Mouse (Mus musculus) mouse trophoblast stem cell (cell line): ENCODE measurements around the gene Olfr325.
"Not testable (repeated sequence)": the region's sequence is repeated elsewhere in the genome, so short reads cannot be mapped to it uniquely, and the experiment has no call there.

Source experiments
- in situ Hi-C, 2 experiments: fragments of 300-500 bp; cut with MseI, MboI; formaldehyde crosslinking; loops; 2 replicates in 1 of 2; 3 replicates in 1 of 2; pipeline ENCODE4 v1.15.1; 2025

Olfr325 gene

DNA sequence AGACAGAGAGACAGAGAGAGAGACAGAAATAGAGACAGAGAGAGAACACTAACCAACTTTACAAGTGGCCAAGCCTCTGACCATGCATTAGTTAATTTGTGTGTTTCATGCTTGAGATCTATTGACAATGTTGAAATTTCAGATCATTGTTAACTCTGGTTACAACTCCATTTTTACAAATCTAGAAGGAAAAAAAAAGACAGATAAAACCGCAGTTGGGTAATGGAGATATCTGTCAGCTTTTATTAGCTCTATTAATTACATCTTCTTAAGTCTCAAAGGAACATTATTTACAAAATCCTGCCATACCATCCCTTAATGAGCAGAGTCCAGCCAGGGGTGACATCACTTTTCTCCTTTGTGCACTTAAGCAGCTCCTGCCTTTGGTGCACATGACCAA lies at the start of gene Olfr325:
Gene Olfr325, plus strand, starts transcription at position 301 of the 400 bp plus-strand sequence.
- in situ Hi-C loops, result no loop called here

DNA sequence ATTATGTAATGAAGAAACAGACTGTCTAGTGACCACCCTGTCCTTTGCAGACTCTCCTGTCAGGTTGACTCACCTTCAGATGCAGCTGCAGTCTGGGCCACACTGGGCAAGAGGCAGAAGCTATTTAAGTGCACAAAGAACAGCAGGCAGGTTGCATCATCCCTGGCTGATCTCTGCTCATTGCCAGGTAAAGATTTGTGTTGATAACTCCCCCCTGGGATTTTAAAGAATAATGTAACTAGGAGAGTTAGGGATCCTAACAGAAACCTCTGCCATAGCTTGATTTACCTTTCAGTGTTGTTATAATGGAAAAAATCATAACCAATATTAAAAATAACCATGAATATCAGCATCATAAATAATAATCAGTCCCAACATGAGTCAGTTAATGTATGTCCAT lies 42.8 kb upstream of the Olfr325 start, which contains the start of gene Olfr330:
Gene Olfr330, minus strand, starts transcription at position 101 of the 400 bp plus-strand sequence.
- in situ Hi-C loops, result not testable (repeated sequence)

DNA sequence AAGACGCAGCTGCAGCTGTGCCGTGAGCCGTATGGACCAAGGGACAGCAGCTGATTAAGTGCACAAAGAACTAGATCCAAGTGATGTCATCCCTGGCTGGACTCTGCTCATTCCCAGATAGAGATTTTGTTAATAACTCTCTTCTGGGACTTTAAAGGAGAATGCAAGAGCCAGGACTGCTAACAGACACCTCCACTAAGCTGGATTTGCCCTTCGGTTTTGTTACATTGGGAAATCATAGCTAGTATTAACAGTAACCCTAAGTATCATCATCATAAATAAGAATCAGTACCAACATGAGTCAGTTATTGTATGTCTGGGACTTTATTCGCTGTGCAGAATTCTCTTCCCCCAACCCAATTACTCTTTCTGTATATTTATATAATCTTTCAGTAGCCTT lies 31.2 kb upstream of the Olfr325 start, which contains the start of gene Olfr329-ps:
Gene Olfr329-ps, minus strand, starts transcription at position 101 of the 400 bp plus-strand sequence.
- in situ Hi-C loops, result no loop called here

DNA sequence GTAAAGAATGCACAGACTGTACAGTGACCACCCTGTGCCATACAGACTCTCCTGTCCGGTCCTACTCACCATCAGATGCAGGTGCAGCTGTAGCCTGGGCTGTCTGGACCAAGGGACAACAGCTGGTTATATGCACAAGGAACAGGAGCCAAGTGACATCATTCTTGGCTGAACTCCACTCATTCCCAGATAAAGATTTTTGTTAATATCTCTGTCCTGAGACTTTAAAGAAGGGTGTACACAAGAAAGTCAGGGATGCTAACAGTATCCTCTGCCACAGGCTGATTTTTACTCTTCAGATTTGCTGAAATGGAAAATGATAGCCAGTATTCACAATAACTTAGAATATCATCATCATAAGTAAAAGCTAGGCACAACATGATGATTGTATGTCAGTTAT lies 22.0 kb upstream of the Olfr325 start, which contains the start of gene Olfr328:
Gene Olfr328, minus strand, starts transcription at position 101 of the 400 bp plus-strand sequence.
- in situ Hi-C loops, result no loop called here

DNA sequence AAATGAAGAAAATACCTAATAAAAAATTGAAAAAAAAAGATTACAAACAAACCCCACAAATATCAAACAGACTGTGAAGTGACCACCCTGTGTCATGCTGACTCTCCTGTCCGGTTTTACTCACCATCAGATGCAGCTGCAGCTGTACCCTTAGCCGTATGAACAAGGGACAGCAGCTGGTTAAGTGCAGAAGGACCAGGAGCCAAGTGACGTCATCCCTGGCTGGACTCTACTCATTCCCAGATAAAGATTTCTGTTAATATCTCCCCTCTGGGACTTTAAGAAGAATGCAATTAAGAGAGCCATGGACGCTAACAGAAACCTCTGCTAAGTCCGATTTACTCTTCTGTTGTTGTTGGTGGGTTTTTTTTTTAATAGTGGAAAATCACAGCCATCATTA lies 7.1 kb upstream of the Olfr325 start, which contains the start of gene Olfr224:
Gene Olfr224, minus strand, starts transcription at position 149 of the 400 bp plus-strand sequence.
- in situ Hi-C loops, result no loop called here

DNA sequence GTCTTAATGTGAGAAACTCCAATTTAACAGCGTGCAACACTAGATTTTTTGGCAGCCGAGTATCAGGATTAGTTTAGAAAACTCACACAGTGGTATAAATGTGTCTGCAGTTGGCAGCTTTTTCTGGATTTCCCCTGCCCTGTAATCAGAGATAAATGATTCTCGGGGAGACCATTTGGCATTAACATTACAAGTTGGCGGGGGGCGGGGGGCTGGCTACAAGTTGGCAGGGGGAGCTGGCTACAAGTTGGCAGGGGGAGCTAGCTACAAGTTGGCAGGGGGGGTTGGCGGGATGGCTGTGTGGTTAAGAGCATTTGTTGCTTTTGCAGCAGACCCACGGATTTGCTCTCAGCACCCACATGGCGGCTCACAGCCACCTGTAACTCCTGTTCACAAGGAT lies 1.1 kb downstream of the Olfr325 start:
- in situ Hi-C loops, result no loop called here

DNA sequence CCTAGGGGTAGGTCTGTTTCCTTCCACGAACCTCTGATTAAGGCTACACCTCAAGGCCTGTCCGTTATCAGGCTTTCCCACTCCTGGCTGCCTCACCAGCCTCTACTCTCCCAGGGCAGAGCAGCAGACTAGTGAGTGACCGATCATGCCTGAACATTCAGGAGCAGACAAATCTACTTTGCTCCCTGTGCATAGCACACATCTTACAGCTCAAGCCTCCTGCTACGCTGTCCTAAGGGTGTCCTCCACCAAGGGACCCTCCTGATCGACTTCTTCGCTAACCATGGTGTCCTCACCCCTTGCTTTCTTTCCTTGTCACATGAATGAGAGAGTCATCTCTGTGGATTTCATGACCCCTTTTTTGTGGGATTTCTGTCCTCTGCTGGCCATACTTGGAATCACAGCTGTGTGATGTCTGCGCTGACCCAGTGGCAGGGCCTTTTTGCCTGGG lies 10.4 kb downstream of the Olfr325 start:
- in situ Hi-C loops, result no loop called here

DNA sequence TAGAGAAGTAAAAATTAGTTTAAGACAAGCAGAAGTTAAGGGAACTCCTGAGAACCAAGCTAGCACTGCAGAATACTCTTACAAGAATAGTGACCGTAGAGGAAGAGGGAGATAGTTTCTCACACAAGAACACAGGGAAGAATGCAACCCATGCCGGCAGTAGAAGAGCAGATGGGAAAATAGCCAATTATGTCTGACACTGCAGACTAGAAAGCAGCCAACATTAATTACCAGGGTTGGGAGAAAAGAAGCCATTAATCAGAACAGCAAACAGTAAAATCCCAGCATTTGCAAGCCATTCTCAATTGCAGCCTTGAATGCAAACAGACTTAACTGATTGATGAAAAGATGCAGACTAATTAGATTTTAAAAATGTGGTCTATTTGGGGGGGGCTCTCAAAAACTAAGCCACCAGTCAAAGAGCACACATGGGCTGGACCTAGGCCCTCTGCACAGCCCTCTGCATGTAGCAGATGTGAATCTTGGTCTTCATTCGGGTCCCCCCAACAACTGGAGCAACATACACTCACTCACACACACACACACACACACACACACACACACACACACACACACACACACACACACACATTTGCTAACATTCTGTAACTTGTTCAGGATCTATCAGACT lies 11.2 kb downstream of the Olfr325 start:
- in situ Hi-C loops, result no loop called here

DNA sequence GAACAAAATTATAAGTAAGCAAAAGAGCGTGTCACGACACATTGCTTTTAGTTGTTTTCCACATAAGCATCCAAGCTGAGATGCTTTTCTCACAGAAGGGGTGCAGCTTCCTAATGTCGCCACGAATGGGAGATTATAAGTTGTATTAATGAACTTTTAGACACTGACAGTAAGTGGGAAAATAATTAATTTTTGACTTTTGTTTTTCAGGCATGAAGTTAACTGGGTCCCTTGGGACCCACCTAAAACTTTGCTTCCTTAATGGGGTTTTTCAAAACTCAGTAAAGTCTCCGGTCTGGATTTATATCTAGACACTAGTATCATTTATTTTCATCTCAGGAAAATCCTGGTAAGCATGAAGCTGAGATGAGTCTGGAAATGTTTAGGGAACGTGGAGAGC lies 17.3 kb downstream of the Olfr325 start, which contains the start of gene Olfr324:
Gene Olfr324, plus strand, starts transcription at position 301 of the 400 bp plus-strand sequence.
- in situ Hi-C loops, result no loop called here

DNA sequence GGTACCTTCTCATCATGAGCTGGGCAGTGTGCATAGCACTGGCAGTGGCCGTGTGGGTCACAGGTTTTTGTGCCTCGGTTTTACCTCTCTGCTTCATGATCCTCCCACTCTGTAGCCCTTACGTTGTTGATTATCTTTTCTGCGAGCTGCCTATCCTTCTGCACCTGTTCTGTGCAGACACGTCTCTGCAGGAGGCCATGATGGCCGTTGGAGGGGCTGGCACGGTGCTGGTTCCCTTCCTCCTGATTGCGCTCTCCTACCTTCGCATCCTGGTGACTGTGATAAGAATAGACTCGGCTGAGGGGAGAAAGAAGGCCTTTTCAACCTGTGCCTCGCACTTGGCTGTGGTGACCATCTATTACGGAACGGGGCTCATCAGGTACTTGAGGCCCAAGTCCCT lies 20.3 kb downstream of the Olfr325 start:
- in situ Hi-C loops, result no loop called here

DNA sequence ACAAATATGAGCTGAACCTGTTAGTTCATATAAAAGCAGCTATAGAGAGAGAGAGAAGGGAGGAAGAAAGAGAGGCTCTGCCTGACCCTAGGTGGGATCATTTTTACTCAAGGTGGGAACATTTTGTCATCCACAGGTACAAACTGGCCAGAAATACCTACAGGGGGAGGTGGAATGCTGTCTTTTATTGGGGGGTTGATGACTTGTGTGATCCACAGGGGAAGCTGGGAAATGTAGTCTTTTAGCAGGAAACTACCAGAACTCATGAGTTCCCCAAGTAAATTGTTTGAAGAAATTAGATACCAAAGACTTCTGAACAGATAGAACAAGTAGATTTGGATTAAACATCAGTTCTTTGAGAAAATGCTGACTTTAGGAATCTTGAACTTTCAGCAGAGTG lies 24.5 kb downstream of the Olfr325 start:
- in situ Hi-C loops, result no loop called here

DNA sequence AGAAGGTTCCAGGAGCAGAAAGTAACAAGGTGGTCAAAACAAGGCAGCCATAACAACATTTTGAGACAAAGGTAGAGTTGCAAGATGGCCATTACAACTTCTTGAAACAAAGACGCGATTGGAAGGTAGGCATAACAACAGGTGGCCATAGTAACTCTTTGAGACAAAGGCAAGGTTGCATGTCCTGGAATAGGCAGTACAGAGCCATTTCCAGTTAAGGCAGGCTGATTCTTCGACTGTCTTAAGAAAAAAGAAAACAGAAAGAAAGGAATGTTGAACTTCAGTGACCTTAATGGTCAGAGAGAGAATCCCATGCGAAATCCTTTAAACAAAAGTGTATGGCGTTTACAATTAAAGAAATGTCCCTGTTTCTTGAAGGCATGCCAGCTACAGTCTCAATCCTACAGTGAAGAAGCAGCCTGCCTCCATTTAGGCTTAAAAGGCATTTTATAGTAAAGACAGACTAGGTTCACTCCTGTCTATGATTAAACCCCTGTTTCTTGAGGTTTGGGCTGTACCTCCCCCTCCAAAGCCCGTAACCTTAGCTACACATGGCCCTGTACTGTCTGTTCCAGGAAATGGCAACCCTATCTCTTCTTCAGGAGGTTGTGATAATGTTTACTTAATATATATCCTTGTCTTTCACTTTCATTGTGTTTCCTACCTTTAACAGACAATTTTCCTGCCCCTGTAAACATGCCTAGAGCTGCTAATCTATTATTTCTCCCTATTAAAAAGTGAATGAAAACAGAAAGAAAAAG lies 25.4 kb downstream of the Olfr325 start:
- in situ Hi-C loops, result no loop called here

DNA sequence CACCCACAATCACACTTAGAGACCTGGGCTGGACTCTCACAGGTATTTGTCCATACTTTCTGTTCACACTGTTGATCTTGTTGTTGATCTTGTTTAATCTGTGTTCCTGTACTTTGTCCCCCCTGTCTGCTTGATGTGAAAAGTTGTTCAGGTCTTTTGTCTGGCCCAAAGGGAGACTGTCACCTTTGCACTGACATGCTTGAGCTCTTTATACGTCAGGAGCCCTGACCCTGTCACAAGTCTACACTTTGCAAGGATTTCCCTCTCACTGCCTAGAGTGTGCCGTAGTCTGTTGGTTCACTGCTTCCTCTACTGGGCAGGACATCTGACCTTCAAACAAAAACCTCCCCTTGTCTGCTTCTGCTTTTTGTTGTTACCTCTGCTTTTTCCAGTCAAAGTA lies 27.2 kb downstream of the Olfr325 start:
- in situ Hi-C loops, result no loop called here

DNA sequence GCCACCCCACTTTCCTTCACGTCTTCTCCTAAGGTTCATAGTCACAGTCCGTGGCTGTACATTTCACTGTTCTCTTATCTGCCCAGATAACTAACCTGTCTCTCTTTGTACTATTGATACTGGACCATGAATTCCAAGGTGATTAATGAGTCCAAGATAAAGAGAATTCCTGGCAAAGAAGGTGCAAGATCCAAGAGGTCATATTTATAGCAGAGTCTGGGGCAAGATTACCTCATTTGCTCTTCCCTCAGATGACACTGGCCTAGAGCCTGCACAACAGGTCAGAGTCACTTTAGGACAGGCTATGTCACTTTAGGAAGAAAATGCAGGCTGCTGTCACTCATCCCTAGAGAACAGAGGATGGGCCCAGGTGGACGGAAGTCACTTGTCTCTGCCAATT lies 27.7 kb downstream of the Olfr325 start:
- in situ Hi-C loops, result no loop called here

DNA sequence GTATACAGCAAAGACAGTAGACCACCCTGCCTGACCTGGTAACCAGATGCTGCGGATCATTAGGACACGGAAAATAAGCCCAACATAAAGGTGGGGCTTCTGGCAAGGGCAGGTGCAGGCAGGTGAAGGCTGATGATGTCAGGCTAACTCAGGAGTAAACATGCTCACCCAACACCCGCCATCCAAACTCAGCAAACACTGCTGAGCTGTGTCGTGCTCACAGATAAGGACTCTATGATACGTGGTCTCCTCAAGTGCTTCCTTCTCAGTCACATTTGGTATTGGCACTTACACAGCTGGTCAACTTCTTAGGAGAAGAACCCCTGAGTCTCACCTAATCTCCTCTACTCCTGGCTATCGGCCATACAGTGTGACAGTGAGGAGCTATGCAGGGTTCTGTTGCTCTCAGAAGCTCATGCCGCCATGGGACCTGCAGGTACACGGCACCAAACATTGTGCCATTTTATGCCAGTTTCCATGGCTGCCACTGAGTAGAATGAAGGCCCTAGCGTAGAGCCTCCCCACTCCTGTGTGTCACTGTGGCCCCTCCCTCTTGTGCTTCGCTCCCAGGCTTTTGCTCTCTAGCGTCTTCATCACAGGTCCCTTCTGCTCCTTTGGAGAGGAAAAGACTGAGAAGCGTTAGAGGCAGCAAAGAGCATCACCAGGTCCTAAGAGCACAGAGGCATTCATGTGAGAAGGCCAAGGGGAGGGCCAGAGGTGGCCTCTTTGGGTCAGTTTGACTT lies 28.8 kb downstream of the Olfr325 start:
- in situ Hi-C loops, result no loop called here

DNA sequence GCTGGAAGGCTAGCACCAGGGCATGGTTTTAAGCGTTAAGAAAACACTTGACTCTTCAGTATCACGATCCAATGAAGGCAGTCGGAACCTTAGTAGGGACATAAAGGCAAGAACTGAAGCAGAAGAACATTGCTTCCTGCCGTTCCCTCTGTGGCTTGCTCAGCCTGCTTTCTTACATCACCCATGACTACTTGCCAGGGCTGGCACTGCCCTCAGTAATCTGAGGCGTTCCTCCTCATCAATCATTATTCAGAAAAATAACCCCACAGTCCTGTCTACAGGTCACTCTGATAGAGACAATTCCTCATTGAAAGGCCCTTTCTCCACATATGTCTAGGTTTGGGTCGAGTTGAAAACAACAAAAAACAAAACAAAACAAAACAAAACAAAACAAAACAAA lies 29.5 kb downstream of the Olfr325 start:
- in situ Hi-C loops, result no loop called here

DNA sequence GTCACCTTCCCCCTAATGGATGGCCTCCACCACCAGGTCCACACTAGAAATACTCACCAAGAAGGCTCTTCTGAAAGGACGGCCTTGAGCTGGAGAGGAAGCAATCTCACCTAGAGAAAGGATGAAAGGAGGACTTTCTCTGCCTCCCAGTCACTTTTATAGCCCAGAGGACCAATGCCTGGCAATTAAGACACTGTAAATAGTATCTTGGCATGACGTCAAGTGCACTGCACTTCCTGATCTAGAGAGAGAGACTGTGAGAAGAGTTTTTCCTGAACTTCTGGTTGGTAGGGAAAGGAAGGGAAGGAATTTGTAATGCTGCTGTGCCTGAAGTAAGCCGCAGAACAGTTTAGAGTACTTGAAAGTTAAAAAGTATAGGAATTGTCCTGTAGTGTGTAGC lies 35.8 kb downstream of the Olfr325 start:
- in situ Hi-C loops, result no loop called here

DNA sequence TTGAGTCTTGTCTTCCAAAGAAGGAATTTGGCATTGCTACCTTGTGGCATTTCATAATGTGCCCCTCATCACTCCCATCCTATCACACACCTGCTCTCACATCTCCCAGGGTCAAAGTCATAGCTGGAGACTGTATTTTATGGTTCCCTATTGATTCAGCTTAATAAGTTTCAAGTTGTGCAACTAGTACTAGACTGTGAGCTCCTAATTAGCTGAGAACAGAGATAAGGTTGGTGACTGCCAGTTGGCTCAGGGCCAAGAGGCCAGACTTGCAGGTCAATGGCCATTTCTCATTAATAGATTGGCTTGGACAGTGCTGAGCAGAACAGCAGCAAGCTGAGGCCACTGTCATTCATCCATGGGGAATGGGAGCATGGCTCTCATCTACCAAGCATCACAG lies 37.0 kb downstream of the Olfr325 start:
- in situ Hi-C loops, result no loop called here

DNA sequence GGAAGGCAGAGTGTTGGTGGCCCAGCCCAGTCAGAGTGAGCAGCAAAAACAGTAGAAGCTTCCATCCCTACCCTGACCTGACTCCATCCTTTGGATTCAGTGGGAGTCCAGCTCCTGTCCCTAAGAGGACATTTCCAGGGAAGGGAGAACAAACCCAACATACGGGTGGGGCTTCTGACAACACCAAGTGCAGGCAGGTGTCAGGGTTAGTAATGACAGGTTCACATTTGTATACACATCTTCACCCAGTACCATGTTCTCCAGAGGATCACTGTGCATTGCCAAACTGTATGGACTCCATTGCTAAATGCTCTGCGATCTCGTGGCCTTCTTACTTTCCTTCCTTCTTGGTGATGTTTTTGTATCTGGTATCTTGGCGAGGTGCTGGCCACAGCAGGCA lies 38.4 kb downstream of the Olfr325 start, which contains the start of gene 2210407C18Rik:
Gene 2210407C18Rik, minus strand, starts transcription at position 101 of the 400 bp plus-strand sequence.
- in situ Hi-C loops, result no loop called here

DNA sequence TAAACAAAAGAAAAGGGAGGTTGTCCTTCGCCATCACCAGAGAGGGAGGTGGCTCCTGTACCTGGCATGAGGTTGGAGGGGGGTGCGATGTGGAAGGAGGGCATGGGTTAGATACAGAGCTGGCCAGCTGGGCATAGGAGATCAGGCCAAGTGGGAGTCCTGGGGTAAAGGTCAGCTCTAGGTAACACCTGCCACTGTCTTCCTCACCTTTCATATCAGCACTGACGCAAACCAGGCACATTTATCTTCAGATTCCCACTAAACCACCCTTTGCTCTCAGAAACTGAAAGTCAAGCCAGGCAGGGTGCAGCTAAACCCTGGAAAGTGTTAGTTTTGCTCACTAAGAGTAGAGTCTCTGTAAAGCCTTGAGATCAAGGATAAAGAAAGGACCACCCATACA lies 40.8 kb downstream of the Olfr325 start:
- in situ Hi-C loops, result no loop called here

DNA sequence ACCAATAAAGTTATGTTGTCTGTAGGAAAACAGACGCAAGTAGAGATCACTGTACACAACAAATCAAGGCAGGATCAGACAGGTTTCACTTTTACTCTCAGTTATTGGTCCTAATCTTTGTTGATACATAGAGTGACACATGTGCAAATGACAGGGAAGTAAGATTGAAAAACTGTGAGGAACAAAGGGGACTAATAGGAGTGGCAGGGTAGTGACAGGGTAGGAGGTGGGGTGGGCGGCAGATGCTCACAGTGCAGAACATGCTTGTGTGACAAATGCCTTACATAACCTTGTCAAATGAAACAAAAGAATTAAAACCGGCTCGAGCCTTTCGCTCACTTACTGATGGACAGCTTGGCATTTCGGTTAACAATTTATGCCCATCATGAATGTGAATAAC lies 41.3 kb downstream of the Olfr325 start:
- in situ Hi-C loops, result no loop called here

DNA sequence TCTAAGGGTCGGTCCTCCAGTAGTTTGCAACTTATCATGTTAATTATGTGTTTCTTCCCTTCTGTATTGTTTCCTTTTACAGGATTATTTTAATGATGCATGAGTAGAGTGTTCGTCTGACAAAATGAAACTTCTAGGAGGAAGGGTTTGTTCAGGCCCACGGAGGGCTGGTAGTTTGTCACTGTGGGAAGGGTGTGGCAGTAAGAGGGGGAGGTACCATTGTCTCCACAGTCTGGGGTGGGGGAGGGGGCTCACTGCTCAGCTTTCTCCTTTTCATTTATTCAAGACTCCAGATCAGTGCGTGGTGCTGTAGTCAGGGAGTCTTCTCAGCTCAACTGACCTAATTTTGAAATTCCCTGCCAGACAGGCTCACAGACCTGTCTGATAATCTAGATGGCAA lies 48.6 kb downstream of the Olfr325 start:
- in situ Hi-C loops, result no loop called here
